Mouse (Mus musculus) right cerebral cortex, postnatal 10 days (tissue): ENCODE results near the gene Olfr1393.

ENCODE experiments used
- DNase-seq, 2 experiments: peaks; one replicate each; pipeline ENCODE4 v3.0.0; 2021; ENCODE audit warnings: low spot score in 2 of 2

Gene Olfr1393

DNA sequence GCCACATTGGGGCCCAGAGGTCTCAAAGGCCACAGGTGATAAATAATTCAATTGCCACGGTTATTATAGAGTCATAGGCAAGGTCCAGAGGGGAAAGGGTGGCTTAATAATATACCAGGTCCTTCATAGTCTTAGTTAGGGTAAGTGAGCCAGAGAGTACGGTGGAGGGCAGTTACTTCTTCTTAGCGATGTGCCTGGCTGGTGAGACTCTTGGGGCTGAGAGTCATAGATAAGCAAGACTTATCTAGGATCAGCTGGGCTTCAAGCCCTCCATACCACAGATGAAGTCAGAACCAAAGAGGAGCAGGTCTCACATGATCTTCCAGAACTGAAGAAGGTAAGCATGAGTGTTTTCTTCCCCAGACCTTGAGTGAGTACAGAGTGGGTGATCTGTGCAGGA is at the start of gene Olfr1393:
Gene Olfr1393 (plus strand): TSS at position 83 of the 400 bp plus-strand sequence.
- no peak for DNase-seq

DNA sequence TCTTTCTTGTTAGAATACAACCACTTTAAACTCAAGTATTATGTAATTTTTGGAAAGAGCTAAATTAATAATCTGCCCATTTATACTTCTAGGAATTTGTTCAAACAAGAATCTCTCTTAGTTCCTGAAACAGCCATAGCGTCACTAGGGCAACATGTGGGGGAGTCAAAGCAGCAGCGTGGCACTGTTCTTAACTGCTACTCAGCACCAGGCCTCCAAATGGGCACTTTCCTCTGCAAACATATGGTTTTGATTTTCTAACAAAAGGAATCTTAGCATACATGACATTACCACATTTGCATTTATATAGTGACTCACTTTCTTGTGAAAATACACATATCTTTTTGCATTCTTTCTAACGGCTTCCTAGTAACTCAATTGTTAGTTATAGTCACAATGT is 45.3 kb upstream of the Olfr1393 start:
- no peak for DNase-seq

DNA sequence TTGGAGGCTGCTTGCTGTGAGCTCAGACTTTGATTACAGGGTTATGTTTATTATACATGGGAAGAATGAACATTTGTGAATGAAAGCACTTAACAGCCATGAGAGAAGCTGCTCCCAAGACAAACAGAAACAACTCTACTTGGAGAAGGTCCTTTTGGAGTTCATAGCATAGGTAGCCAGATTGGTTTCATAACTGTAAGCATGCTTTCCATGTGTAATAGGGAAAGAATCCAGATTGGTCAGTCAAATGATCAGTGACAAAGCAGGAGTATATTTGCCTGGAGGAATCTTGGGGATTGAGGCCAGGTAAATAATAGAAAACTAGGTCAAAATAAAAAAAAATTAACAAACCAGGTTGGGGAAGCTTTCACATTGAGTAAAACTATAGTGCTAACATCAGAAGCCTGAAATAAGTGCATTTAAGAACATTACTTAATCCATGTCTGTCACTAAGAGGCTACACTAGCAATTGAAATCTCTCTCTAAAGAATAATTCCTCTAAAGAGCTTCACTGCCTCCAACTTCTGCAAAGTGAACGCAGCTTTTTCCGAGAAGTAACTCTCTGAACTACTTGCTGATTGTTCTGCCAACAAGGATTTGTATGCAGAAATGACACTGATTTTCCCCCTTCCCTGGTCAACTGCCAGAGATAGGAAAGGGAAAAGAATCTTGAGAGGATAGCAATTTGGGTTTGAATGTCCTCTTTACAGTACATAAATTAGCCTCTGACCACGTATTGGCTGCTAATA is 42.5 kb upstream of the Olfr1393 start:
- no peak for DNase-seq

DNA sequence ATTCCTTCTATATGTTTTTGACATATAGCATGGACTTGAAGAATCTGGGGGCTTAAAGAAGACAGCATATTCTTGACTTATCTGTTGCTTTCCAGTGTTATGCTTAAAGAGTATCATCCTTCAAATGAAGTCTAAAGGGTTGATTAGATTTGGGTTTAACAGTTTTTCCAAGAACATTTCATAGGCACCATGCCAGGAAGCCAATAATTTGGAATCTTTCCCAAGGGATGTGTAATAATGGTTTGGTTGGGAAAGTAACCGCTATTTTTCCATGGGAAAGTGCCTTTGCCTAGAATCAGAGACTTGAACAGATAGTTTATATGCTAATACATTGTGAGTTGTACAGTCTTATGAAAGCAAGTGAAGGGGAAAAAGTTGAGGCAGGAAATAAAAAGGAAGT is 41.2 kb upstream of the Olfr1393 start:
- DNase-seq = no peak

- DNase-seq = no peak
Observed at GRCm38 (mm10) chr11:49237532-49237931, 40.6 kb upstream of the Olfr1393 start.

DNA sequence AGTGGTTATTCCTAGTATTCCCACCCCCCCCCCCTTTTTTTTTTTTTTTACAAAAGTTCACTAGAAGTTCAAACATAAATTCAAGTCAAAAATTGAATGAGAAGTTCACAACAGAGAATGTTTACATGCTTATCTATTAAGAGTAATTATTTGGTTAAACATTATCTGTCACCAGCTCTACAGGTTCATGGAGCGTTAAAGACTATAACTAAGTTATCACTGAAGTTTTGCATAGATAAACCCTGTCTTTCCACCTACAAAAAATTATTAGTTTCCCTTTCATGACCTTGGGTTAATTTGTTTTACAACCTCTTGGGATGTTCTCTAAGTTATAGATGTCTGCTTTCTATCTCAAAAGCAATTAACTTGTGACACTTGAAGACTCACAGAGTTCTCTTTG is 37.8 kb upstream of the Olfr1393 start:
- no peak for DNase-seq

DNA sequence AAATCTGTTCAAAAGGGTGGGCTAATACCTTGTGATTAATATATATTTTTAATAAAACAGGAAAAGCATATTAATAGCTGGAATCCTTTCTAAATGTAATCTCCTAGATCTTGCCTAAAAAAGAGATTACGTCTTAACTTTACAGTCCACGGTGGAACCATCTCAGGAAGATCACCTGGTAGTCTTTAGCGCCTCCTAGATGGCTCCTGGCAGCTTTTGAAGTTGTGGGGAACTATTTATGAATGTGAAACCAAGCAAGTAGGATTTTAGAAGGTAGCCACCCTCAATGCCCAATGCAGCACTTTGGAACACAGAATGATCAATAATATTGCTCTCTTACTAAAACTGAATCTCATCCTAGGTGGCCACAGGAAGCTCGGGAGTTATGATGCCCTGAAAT is 37.2 kb upstream of the Olfr1393 start:
- DNase-seq = no peak

- no peak for DNase-seq
Observed at GRCm38 (mm10) chr11:49241471-49241870, 36.6 kb upstream of the Olfr1393 start.

DNA sequence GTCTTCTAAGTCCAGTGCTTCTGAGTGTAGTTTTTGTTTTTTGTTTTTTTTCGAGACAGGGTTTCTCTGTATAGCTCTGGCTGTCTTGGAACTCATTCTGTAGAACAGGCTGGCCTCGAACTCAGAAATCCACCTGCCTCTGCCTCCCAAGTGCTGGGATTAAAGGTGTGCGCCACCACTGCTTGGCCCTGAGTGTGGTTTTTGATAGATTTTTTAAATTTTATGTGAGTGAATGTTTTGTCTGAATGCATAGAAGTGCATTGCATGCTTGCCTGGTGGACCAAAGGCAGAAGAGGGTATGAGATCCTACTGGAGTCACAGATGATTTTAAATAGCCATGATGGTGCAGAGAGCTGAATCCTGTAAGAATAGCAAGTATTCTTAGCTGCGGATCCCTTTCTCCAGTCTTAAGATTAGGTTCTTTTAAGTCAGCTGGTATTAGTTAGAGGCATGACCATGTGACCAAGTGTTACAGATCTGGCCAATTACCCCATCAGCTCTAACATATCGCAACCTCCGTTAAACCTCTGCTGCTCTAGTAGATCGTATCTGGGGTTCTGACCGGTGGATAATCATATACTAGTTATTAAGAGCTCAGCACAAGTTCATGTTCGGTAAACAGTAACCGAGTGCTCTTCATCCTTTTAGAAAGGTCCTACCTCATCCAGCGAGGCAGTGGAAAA is 35.0 kb upstream of the Olfr1393 start:
- DNase-seq = no peak

DNA sequence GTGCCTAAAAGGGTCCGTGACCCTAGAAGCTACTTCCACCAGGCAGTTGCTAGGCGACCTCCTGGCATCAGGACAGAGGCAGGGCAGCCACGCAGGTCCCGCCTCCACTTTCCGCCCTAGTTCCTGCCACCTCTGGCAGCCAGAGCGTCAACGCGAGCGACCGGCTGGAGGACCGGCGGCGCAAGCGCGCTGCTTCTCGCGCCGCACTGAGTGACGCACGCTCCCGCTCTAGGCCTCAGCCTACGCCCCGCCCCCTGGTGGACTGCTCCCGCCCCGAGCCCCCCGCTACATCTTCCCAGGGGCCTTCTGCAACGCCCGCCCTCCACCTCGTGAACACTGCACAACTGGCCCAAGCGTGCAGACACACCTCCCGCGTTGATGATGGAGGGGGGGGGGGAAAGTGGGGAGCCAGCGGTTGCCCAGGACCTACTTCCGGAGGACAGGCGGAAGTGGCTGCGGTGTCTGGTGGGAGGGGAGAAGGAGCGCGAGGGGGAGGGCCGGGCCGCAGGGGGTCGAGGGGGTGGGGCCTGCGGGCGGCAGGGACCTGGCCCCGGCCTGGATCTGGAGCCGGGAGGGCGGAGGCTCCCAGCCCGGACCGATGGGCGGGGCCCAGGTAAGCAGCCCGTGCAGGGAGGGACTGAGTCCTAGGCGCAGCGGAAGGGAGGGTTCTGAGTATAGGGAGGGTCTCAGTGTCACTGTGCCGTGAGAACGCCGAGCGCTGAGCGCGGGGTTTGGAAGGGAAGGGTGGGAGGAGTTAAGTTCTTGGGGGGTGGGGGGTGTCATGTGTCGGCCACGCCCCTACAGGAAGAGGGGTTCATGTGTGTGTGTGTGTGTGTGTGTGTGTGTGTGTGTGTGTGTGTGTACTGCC is 34.1 kb upstream of the Olfr1393 start, which contains the start of gene Mgat1:
Gene Mgat1 (plus strand): TSS at position 465 of the 868 bp plus-strand sequence.
- DNase-seq = peak; percentile 94 to 95

GRCm38 (mm10) chr11:49244595-49244930 is 33.5 kb upstream of the Olfr1393 start:
- DNase-seq = no peak

- DNase-seq = no peak
Observed at GRCm38 (mm10) chr11:49245176-49245575, 32.9 kb upstream of the Olfr1393 start.

DNA sequence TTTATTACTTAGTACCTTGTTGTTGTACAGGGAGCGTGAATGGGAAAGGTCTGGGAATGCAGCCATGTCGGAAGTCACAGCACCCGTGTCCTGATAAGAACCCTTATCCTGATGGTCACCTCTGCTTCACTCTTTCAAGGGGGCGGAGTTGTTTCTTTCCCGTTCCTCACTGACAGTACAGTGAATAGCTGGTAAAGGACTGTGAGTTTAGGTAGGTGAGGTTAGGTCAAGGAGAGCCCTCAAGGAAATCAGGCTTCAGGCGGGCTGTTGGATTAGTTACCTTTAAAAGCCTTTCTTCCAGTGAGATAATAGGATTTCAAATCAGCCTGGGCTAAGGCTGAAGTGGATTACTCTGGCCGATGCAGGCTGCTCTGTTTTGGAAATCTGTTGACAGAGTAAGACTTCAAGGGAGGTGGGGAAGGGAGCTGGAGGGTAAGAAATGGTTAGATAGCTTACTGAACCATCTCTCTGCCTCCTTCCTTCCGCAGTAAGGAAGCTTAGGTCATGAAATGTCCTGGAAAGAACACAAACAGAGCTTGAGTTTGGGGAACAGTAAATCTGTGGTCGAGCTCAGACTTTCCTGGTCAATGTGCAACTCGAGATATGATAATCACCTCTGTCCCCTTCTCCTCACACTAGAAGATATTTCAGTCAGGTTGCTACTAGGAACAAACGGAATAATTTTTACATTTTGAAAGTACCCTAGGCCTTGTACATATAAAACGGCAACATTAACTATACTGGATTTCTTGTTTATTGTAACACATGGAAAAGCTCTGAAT is 32.3 kb upstream of the Olfr1393 start:
- DNase-seq = no peak

DNA sequence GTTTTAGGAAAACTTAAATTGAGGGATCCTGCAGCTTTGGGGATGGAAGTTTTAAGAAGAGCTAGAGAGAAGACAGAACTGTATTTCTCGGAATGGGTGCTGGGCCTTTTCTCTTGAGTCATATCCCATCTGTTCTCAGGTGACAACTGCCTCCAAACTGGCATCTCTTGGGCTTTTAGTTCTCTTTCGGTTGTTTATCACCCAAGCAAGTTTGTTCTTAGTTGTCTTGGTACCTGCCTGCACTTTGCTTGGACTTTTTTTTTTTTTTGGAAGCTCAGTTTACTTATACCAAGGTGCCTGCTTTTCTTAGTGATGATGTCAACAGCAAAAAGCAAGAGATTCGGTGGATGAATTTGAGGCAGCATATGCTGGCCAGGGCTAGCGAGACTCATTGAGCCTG is 31.6 kb upstream of the Olfr1393 start:
- no peak for DNase-seq

GRCm38 (mm10) chr11:49247255-49247654 is 30.8 kb upstream of the Olfr1393 start:
- no peak for DNase-seq

- peak in 1 of 2 experiments; percentile 52 for DNase-seq
Observed at GRCm38 (mm10) chr11:49248226-49248973, 29.7 kb upstream of the Olfr1393 start.

DNA sequence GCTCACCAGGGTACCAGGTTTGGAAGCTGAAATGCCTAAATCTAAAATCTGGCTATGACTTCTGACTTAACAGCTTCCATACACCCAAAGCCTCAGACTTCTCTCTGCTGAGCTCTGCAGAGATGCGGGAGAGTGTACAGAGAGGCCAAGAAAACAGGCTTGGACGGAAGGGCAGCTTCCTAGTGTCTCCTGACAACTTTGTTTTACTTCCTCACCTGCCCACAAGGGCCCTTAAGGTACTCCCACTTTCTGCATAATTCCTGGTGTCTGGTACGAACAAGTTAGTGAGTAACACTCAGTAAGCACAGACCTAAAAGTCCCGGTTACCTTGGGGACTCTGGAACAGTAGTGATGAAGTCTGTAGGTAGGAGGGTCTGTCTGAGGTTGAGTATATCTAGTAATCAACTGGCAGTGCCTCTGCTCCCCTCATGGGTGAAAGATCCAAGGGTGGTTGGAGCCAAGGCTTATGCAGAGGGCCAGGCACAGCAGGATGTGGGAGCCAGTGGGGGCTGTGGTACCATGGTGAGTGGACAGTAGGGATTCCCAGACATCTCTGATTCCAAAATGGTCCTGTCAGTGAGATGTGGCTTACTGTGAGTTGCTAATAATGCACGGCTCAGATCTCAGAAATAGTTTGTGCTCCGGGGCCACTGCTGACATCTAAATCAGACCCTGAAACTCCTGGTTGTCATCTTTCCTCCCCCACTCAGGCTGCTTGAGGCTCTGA is 29.0 kb upstream of the Olfr1393 start:
- no peak for DNase-seq

GRCm38 (mm10) chr11:49249811-49250421 is 28.2 kb upstream of the Olfr1393 start:
- DNase-seq = no peak
